Mouse (Mus musculus): ENCODE measurements around the gene Hirip3. TPM values are rescaled to one million over a fixed set of nuclear protein-coding genes. Genes with fewer than 3 reads are reported as not detected.

Hirip3 gene
- polyA plus RNA-seq, 1 experiment from 2014 or later, result 22.8 TPM

- H3K9ac ChIP-seq (ENCODE audit: low read depth, low read length), result no peak overlapping the region
- WGBS, result 85% methylated on average over 3 of the region's 3 CpGs
- H3K4me2 ChIP-seq (replicated peaks; ENCODE audit: low read depth, low read length), result no peak overlapping the region
- no peak overlapping the region for H3K4me3 ChIP-seq (ENCODE audit: low read length)
- H3K9me3 ChIP-seq (ENCODE audit: control insufficient read depth, low read length), result no peaks in the 10 kb centered on the region
- no peaks in the 10 kb centered on the region for H3K27me3 ChIP-seq (ENCODE audit: control insufficient read depth, insufficient read depth, low read length)
- no peak overlapping the region for H3K27ac ChIP-seq (ENCODE audit: low read depth, low read length)
- H3K36me3 ChIP-seq (ENCODE audit: control insufficient read depth, insufficient read depth, low read length), result no peaks in the 10 kb centered on the region
- no peak for ATAC-seq (ENCODE audit: low FRiP score, low TSS enrichment)
- H3K4me1 ChIP-seq (ENCODE audit: control insufficient read depth, insufficient read depth, low read length), result no peaks in the 10 kb centered on the region
These were observed 53.1 kb downstream of the Hirip3 start for GRCm38 (mm10) chr7:126914844-126915243.

Other genes starting within 250 kb of the Hirip3 start
- 2.4 and 2.6 TPM in 2 replicates for gene Nupr1, start 231.1 kb upstream of the Hirip3 start, polyA plus RNA-seq (2014; fragmentation: Nextera tagmentation; extraction: Ambion mirVana)
- 35.6 and 52.5 TPM in 2 replicates for gene Sgf29, start 212.7 kb upstream of the Hirip3 start, polyA plus RNA-seq (2014; fragmentation: Nextera tagmentation; extraction: Ambion mirVana)
- 5.2 and 6.3 TPM in 2 replicates for gene Sult1a1, start 185.5 kb upstream of the Hirip3 start, polyA plus RNA-seq (2014; fragmentation: Nextera tagmentation; extraction: Ambion mirVana)
- gene Bola2, start 166.6 kb upstream of the Hirip3 start, polyA plus RNA-seq (2014; fragmentation: Nextera tagmentation; extraction: Ambion mirVana), result 145 and 184 TPM in 2 replicates
- gene Slx1b, start 166.2 kb upstream of the Hirip3 start, polyA plus RNA-seq (2014; fragmentation: Nextera tagmentation; extraction: Ambion mirVana), result 7.7 and 8.1 TPM in 2 replicates
- 18.3 and 19.6 TPM in 2 replicates for gene Coro1a, start 154.2 kb upstream of the Hirip3 start, polyA plus RNA-seq (2014; fragmentation: Nextera tagmentation; extraction: Ambion mirVana)
- 55.0 and 79.2 TPM in 2 replicates for gene Mapk3, start 102.4 kb upstream of the Hirip3 start, polyA plus RNA-seq (2014; fragmentation: Nextera tagmentation; extraction: Ambion mirVana)
- gene Gdpd3, start 95.6 kb upstream of the Hirip3 start, polyA plus RNA-seq (2014; fragmentation: Nextera tagmentation; extraction: Ambion mirVana), result 2.0 and 2.6 TPM in 2 replicates
- 87.5 and 94.5 TPM in 2 replicates for gene Ypel3, start 85.0 kb upstream of the Hirip3 start, polyA plus RNA-seq (2014; fragmentation: Nextera tagmentation; extraction: Ambion mirVana)
- gene Tbx6, start 80.5 kb upstream of the Hirip3 start, polyA plus RNA-seq (2014; fragmentation: Nextera tagmentation; extraction: Ambion mirVana), result 0.24 and 0.36 TPM in 2 replicates
- 294 and 371 TPM in 2 replicates for gene Ppp4c, start 69.5 kb upstream of the Hirip3 start, polyA plus RNA-seq (2014; fragmentation: Nextera tagmentation; extraction: Ambion mirVana)
- gene Fam57b, start 64.3 kb upstream of the Hirip3 start, polyA plus RNA-seq (2014; fragmentation: Nextera tagmentation; extraction: Ambion mirVana), result 0.15 TPM in 1 of 2 replicates, not detected in the other
- gene 4930451I11Rik, start 30.3 kb upstream of the Hirip3 start, polyA plus RNA-seq (2014; fragmentation: Nextera tagmentation; extraction: Ambion mirVana), result not detected in 2 replicates
- 7.2 and 8.8 TPM in 2 replicates for gene Doc2a, start 14.6 kb upstream of the Hirip3 start, polyA plus RNA-seq (2014; fragmentation: Nextera tagmentation; extraction: Ambion mirVana)
- 92.4 and 94.0 TPM in 2 replicates for gene Ino80e, start 405 bp downstream of the Hirip3 start, polyA plus RNA-seq (2014; fragmentation: Nextera tagmentation; extraction: Ambion mirVana)
- gene Taok2, start 22.7 kb downstream of the Hirip3 start, polyA plus RNA-seq (2014; fragmentation: Nextera tagmentation; extraction: Ambion mirVana), result 24.9 and 29.2 TPM in 2 replicates
- 27.4 and 30.5 TPM in 2 replicates for gene Tmem219, start 60.9 kb downstream of the Hirip3 start, polyA plus RNA-seq (2014; fragmentation: Nextera tagmentation; extraction: Ambion mirVana)
- 13.1 and 19.4 TPM in 2 replicates for gene Kctd13, start 66.9 kb downstream of the Hirip3 start, polyA plus RNA-seq (2014; fragmentation: Nextera tagmentation; extraction: Ambion mirVana)
- 0.16 and 0.34 TPM in 2 replicates for gene Asphd1, start 87.6 kb downstream of the Hirip3 start, polyA plus RNA-seq (2014; fragmentation: Nextera tagmentation; extraction: Ambion mirVana)
- gene Sez6l2, start 88.6 kb downstream of the Hirip3 start, polyA plus RNA-seq (2014; fragmentation: Nextera tagmentation; extraction: Ambion mirVana), result 1.1 and 1.7 TPM in 2 replicates
- gene Cdipt, start 113.9 kb downstream of the Hirip3 start, polyA plus RNA-seq (2014; fragmentation: Nextera tagmentation; extraction: Ambion mirVana), result 77.4 and 89.1 TPM in 2 replicates
- gene Cdiptos, start 114.1 kb downstream of the Hirip3 start, polyA plus RNA-seq (2014; fragmentation: Nextera tagmentation; extraction: Ambion mirVana), result 1.3 and 2.5 TPM in 2 replicates
- 7.7 and 9.7 TPM in 2 replicates for gene Mvp, start 152.6 kb downstream of the Hirip3 start, polyA plus RNA-seq (2014; fragmentation: Nextera tagmentation; extraction: Ambion mirVana)
- gene Pagr1b, start 154.5 kb downstream of the Hirip3 start, polyA plus RNA-seq (2014; fragmentation: Nextera tagmentation; extraction: Ambion mirVana), result 0.31 and 0.38 TPM in 2 replicates
- 41.3 and 89.2 TPM in 2 replicates for gene Pagr1a, start 155.4 kb downstream of the Hirip3 start, polyA plus RNA-seq (2014; fragmentation: Nextera tagmentation; extraction: Ambion mirVana)
- gene Gm42742, start 159.1 kb downstream of the Hirip3 start, polyA plus RNA-seq (2014; fragmentation: Nextera tagmentation; extraction: Ambion mirVana), result 21.8 and 65.4 TPM in 2 replicates
- 4.1 and 9.6 TPM in 2 replicates for gene Prrt2, start 159.2 kb downstream of the Hirip3 start, polyA plus RNA-seq (2014; fragmentation: Nextera tagmentation; extraction: Ambion mirVana)
- gene Maz, start 165.1 kb downstream of the Hirip3 start, polyA plus RNA-seq (2014; fragmentation: Nextera tagmentation; extraction: Ambion mirVana), result 73.1 and 77.6 TPM in 2 replicates
- gene Kif22, start 180.5 kb downstream of the Hirip3 start, polyA plus RNA-seq (2014; fragmentation: Nextera tagmentation; extraction: Ambion mirVana), result 129 and 151 TPM in 2 replicates
- gene Zg16, start 225.4 kb downstream of the Hirip3 start, polyA plus RNA-seq (2014; fragmentation: Nextera tagmentation; extraction: Ambion mirVana), result not detected in 2 replicates
- gene AI467606, start 229.4 kb downstream of the Hirip3 start, polyA plus RNA-seq (2014; fragmentation: Nextera tagmentation; extraction: Ambion mirVana), result 3.5 TPM in 2 replicates

Measured in kidney, embryonic 14.5 days (tissue).